Mouse (Mus musculus) intestine, embryonic 14.5 days (tissue): ENCODE measurements around the gene Olfr1389. TPM values are rescaled to one million over a fixed set of nuclear protein-coding genes. Genes with fewer than 3 reads are reported as not detected.
"Not testable (repeated sequence)": the region's sequence is repeated elsewhere in the genome, so short reads cannot be mapped to it uniquely, and the experiment has no call there.

Experiments used
- ATAC-seq: fragments of 200-750 bp; cut with Nextera tagmentation; replicated peaks from 2 replicates; pipeline ENCODE4 v1.8.0; 2017; ENCODE audit warnings: low read depth, moderate number of reproducible peaks, moderate TSS enrichment, moderate library complexity; ENCODE audit not compliant: low FRiP score, low TSS enrichment
- DNase-seq: peaks from one replicate; pipeline ENCODE4 v3.0.0-alpha.2; 2018; ENCODE audit warnings: low spot score
- H3K27ac ChIP-seq: fragments of 300-500 bp; sonication (generic); 2 replicates; pipeline ENCODE4 v1.5.1; 2014; ENCODE audit warnings: low read depth, mild to moderate bottlenecking, control low read depth
- H3K27me3 ChIP-seq: fragments of 300-500 bp; sonication (generic); replicated peaks from 2 replicates; pipeline ENCODE4 v1.6.1; 2014; ENCODE audit warnings: low read length, control low read depth; ENCODE audit not compliant: control insufficient read depth, insufficient read depth
- H3K36me3 ChIP-seq: fragments of 300-500 bp; sonication (generic); 2 replicates; pipeline ENCODE4 v1.6.1; 2014; ENCODE audit warnings: low read length, control low read depth; ENCODE audit not compliant: control insufficient read depth, insufficient read depth
- H3K4me1 ChIP-seq: fragments of 300-500 bp; sonication (generic); replicated peaks from 2 replicates; pipeline ENCODE4 v1.6.1; 2014; ENCODE audit warnings: low read length, control low read depth, mixed read lengths; ENCODE audit not compliant: control insufficient read depth, insufficient read depth
- H3K4me2 ChIP-seq: fragments of 300-500 bp; sonication (generic); 2 replicates; pipeline ENCODE4 v1.6.1; 2014; ENCODE audit warnings: low read length
- H3K4me3 ChIP-seq: fragments of 300-500 bp; sonication (generic); 2 replicates; pipeline ENCODE4 v1.5.1; 2014; ENCODE audit warnings: low read depth, low read length, control low read depth, mixed read lengths
- H3K9ac ChIP-seq: fragments of 300-500 bp; sonication (generic); 2 replicates; pipeline ENCODE4 v1.6.1; 2014; ENCODE audit warnings: mild to moderate bottlenecking, low read length
- H3K9me3 ChIP-seq: fragments of 300-500 bp; sonication (generic); 2 replicates; pipeline ENCODE4 v1.6.1; 2016; ENCODE audit warnings: low read length, control low read depth; ENCODE audit not compliant: control insufficient read depth
- WGBS: fragments of 180-500 bp; shearing (Covaris S2); extraction: QIAGEN DNeasy Blood & Tissue Kit; methylation state at CpG from one replicate; pipeline ENCODE4 v1.1.7; 2014; 5-methylcytosine and 5-hydroxymethylcytosine counted together
- polyA plus RNA-seq: library from polyadenylated mRNA; unstranded; fragments of >200 nt; fragmentation: Nextera tagmentation; extraction: Ambion mirVana; gene quantifications from 2 replicates; pipeline ENCODE4 v1.2.1, GENCODE M21; 2014

Olfr1389 gene
- polyA plus RNA-seq, 1 experiment from 2014 or later = not detected

- Histone ChIP-seq H3K27ac (no peak within 1 kb of the TSS), H3K9me3 (no peaks in the 10 kb centered on the region), H3K4me3 (no peak within 1 kb of the TSS), H3K9ac (no peak within 1 kb of the TSS), H3K4me1 (no peaks in the 10 kb centered on the region), H3K4me2 (no peak within 1 kb of the TSS), H3K27me3 (no peaks in the 10 kb centered on the region), H3K36me3 (no peaks in the 10 kb centered on the region)
- ATAC-seq (no peak), DNase-seq (no peak)
- 75% methylated on average over 1 of the region's 1 CpGs for WGBS
These were observed 32.2 kb downstream of the Olfr1389 start, which contains the start of gene Olfr1387 for GRCm38 (mm10) chr11:49455043-49455442. Olfr1387 (plus strand) TSS chr11:49455343.

GRCm38 (mm10) chr11:49464746-49465145, 41.9 kb downstream of the Olfr1389 start, which contains the start of gene Olfr1386:
Olfr1386 (plus strand) TSS chr11:49465046.
- H3K36me3 ChIP-seq, DNase-seq, H3K4me1 ChIP-seq, H3K27ac ChIP-seq, ATAC-seq, H3K27me3 ChIP-seq, H3K4me2 ChIP-seq, H3K4me3 ChIP-seq, H3K9ac ChIP-seq, H3K9me3 ChIP-seq: not testable (repeated sequence)
- WGBS = 71% methylated on average over 2 of the region's 3 CpGs

Other genes starting within 250 kb of the Olfr1389 start
- 1.8 and 3.0 TPM in 2 replicates for gene Btnl9, start 235.9 kb upstream of the Olfr1389 start, polyA plus RNA-seq
- 34.5 and 39.6 TPM in 2 replicates for gene Zfp62, start 219.8 kb upstream of the Olfr1389 start, polyA plus RNA-seq
- gene Mgat1, start 178.9 kb upstream of the Olfr1389 start, polyA plus RNA-seq = 52.9 and 55.4 TPM in 2 replicates
- 0.12 TPM in 1 of 2 replicates, not detected in the other for gene Olfr1393, start 144.8 kb upstream of the Olfr1389 start, polyA plus RNA-seq
- gene Olfr1392, start 137.8 kb upstream of the Olfr1389 start, polyA plus RNA-seq = not detected in 2 replicates
- gene Olfr10, start 118.3 kb upstream of the Olfr1389 start, polyA plus RNA-seq = not detected in 2 replicates
- gene Olfr1391, start 100.3 kb upstream of the Olfr1389 start, polyA plus RNA-seq = not detected in 2 replicates
- gene Olfr1390, start 87.9 kb upstream of the Olfr1389 start, polyA plus RNA-seq = not detected in 2 replicates
- 0.15 and 0.24 TPM in 2 replicates for gene Olfr1388, start 13.6 kb downstream of the Olfr1389 start, polyA plus RNA-seq
- gene Olfr1387, start 32.3 kb downstream of the Olfr1389 start, polyA plus RNA-seq = not detected in 2 replicates
- not detected in 2 replicates for gene Olfr1386, start 42.0 kb downstream of the Olfr1389 start, polyA plus RNA-seq
- gene Olfr1385, start 66.0 kb downstream of the Olfr1389 start, polyA plus RNA-seq = not detected in 2 replicates
- gene Olfr1384, start 83.7 kb downstream of the Olfr1389 start, polyA plus RNA-seq = not detected in 2 replicates
- gene Olfr1383, start 96.6 kb downstream of the Olfr1389 start, polyA plus RNA-seq = not detected in 2 replicates
- not detected in 2 replicates for gene Olfr1382, start 105.2 kb downstream of the Olfr1389 start, polyA plus RNA-seq
- not detected in 2 replicates for gene Olfr1381, start 120.4 kb downstream of the Olfr1389 start, polyA plus RNA-seq
- not detected in 2 replicates for gene Olfr1380, start 133.8 kb downstream of the Olfr1389 start, polyA plus RNA-seq
- 6.0 and 6.1 TPM in 2 replicates for gene Flt4, start 186.2 kb downstream of the Olfr1389 start, polyA plus RNA-seq
- gene Scgb3a1, start 240.5 kb downstream of the Olfr1389 start, polyA plus RNA-seq = not detected in 2 replicates